Mouse (Mus musculus) cerebellum, adult 18-20 months (tissue): ENCODE measurements at regions not wholly inside any gene's neighbourhood (a gene's known extent, or its start where the extent isn't known, plus 50 kb on each side); places are given as distances from the start of the nearest gene placed in this dataset.
A peak's percentile ranks its signal among the peaks of the same experiment; 100 is the strongest.

Experiments used
- DNase-seq, 2 experiments: peaks; one replicate each; pipeline ENCODE4 v3.0.0; 2021

GRCm38 (mm10) chr12:92509494-92509893 lies 660.5 kb upstream of the Sel1l start:
- DNase-seq, result no peak

GRCm38 (mm10) chr12:92508796-92509489 lies 660.0 kb upstream of the Sel1l start:
- peak; percentile 68 to 71 for DNase-seq

DNA sequence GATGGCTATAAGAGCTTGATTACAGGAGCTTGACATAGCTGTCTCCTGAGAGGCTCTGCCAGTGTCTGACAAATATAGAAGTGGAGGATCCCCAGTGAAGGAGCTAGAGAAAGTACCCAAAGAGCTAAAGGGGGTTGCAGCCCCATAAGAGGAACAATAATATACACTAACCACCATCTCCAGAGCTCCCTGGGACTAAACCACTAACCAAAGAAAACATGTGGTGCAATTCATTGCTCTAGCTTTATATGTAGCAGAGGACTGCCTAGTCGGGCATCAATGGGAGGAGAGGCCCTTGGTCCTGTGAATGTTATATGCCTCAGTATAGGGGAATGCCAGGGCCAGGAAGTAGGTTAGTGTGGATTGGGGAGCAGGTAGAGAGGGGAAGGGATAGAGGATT lies 635.0 kb upstream of the Sel1l start:
- no peak for DNase-seq

GRCm38 (mm10) chr12:92474293-92475062 lies 625.5 kb upstream of the Sel1l start:
- no peak for DNase-seq

- no peak for DNase-seq
Measured at GRCm38 (mm10) chr12:92451110-92451818, 602.3 kb upstream of the Sel1l start.

- no peak for DNase-seq
Measured at GRCm38 (mm10) chr12:92418458-92418857, 569.5 kb upstream of the Sel1l start.

DNA sequence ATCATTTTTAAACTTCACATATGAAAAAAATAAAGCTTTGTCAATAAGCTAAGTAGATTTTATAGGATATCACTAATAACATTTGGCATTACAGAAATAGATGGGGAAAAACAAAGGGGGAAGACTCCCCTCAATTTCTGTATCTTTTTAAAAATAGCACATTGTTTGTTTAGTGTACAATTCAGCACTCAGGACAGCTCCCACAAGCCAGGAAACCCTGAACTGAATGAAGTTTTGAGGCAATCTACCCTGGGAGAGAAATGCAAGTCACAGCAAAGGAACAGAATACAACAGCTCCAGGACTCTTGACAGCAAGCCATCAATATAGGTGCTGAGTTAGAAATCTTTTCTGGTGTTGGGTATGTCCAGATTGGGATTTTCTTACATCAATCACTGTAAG lies 556.5 kb upstream of the Sel1l start:
- no peak for DNase-seq

DNA sequence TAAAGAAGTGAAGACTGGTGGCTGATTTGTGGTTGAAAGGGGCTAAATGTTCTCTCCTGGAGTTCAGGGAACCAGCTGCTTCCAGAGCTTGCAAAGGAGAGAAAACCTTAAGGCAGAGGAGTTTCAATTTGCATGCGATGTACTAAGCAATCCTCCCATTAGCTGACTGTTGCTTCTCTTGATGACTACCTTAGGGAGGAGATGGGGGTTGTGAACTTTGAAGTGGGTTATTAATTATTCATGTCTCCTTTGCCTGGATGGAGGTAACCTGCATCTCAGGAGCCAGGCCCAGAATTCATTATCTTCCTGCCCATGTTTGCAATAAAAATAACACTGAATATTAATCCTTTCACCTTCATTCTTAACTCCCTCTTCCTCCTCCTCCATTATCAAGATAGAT lies 552.0 kb upstream of the Sel1l start:
- no peak for DNase-seq

DNA sequence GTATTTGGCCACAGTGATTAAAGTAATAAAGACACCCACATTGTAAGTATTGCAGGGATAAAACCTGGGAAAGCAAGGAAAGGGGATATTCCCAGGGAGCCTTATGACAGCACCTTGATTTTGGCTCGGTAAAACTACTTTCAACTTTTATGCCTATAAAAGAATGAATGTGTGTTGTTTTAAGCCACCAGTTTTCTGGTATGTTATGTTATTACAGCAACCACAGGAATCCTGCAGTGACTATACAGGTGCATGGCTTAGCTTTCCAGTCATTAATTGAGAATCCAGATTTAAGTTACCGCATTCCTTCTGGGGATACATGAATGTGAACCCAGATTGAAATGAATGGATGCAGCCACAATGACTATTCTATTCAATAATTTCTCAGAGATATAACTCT lies 537.2 kb upstream of the Sel1l start:
- no peak for DNase-seq

DNA sequence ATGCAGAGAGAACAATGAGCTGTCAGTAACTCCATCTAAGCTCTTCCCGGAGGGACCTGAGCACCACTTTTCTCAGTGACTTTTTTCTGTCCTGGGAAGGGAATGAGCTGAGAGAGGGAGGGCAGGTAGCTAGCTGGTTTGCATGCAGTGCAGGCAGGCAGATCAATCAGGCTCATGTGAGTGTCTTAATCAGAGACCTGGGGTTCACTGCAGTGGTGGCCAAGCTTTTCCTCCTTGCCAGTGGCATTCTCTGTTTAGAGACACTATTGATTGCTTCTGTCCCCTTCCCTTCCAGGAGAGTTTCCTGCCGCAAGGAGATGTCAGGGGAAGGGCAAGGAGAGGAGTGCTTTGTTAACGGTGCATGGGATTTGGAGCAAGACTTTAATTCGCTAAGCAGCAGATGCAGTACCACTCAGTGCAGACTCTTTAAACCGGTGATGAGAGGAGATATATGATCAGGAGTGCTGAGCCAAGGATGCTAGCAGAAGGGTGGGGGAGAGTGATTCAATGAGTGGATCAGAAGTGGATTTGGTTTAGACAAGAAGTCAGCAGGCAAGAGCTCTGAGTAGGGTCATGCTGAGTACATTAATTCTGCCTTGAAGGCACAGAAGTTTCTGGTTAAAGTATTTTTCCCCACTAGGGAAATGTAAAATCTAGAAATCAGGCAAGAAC lies 535.4 kb upstream of the Sel1l start:
- DNase-seq, result no peak

- no peak for DNase-seq
Measured at GRCm38 (mm10) chr12:92379130-92379529, 530.2 kb upstream of the Sel1l start.

DNA sequence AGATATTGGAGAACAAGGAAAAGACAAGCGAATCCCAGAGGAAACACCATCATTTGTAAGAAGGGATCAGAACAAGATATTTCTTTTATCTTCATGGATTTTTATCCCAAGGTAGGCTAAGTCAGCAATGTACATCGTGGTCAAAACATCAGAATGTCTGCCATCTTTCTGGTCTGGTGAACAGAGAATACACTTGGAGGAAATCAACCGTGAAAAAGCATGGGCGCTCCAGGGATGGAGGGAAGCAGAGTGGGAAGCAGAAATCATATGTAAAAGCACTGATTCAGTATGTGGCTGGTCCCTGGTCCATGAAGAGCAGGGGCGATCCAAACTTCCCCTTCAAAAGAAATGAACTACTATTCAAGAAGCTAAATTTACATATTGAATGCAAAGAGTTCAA lies 517.0 kb upstream of the Sel1l start:
- DNase-seq, result no peak

- DNase-seq, result no peak
Measured at GRCm38 (mm10) chr12:92353386-92354257, 504.7 kb upstream of the Sel1l start.

DNA sequence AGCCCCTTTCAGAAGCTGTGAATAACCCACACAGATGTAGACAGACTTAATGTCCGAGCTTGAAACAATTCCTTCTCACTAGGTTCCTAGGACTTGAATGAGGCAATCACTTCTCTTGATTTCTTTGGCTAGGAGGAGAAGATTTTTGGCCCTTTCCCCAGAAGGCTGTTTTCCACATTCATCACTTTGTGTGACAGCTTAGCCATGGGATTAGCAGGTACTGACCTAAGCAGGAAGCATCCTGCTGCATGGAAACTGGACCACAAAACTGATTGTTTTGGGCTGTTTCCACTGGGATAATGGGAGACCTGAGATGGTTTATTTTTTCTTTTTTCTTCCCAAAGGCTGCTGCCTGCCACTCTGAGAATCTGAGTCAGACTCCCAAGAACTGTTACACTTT lies 469.3 kb upstream of the Sel1l start:
- no peak for DNase-seq

GRCm38 (mm10) chr12:92317609-92318008 lies 468.7 kb upstream of the Sel1l start:
- no peak for DNase-seq

DNA sequence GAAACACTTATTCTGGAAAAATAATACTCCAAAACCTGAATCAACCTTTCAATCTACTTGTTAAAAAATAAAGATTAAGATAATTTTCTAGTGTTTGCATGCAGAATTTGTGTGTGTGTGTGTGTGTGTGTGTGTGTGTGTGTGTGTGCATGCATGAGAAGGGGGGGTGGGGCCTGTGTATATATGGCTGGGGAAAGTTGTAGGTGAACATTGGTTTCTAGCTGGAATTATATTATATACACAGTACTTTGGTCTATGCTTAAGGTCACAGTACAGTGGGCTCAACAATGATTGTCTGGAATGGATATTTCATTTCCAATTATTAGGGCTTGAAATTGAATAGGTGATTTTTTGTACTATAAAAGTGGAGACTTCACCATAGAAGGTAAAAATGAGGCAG lies 467.3 kb upstream of the Sel1l start:
- DNase-seq, result no peak

DNA sequence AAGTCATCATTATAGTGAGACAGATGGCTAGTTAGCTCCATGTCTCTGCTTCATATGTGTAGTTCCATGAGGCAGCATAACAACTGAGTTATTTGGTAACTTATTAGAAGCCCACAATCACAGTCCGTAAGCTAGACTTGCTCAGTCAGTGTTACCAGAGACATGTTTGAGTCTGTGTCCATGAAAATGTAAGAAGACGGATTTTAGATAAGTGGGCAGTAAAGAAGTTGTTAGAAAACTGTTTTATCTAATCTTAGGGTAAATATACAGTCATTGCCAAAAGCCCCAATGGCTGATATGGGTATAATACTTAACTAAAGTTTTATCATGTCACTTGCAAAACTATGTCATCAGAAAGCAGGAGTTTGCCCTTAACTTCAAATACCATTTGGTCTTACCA lies 466.9 kb upstream of the Sel1l start:
- DNase-seq, result no peak

- DNase-seq, result peak; percentile 71 to 76
Measured at GRCm38 (mm10) chr12:92302951-92303591, 454.1 kb upstream of the Sel1l start.

GRCm38 (mm10) chr12:92294887-92295286 lies 445.9 kb upstream of the Sel1l start:
- no peak for DNase-seq

DNA sequence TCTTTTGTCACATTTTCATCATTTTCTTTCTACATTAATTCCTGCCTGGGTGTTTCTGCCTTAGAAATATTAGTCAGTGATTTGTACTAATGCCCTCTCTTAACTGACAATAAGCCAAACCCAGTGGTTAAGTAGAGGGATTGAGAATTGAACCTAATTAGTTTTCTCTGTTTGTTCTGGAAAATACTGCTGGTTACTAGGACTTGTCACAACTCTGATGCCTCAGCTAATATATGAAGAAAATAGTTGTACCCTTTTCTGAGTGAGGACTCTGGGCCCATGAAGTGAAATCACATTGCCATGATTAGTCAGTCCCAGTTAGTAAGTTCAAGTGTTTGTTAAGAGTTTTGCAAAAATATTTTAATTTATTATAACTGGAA lies 444.4 kb upstream of the Sel1l start:
- no peak for DNase-seq

DNA sequence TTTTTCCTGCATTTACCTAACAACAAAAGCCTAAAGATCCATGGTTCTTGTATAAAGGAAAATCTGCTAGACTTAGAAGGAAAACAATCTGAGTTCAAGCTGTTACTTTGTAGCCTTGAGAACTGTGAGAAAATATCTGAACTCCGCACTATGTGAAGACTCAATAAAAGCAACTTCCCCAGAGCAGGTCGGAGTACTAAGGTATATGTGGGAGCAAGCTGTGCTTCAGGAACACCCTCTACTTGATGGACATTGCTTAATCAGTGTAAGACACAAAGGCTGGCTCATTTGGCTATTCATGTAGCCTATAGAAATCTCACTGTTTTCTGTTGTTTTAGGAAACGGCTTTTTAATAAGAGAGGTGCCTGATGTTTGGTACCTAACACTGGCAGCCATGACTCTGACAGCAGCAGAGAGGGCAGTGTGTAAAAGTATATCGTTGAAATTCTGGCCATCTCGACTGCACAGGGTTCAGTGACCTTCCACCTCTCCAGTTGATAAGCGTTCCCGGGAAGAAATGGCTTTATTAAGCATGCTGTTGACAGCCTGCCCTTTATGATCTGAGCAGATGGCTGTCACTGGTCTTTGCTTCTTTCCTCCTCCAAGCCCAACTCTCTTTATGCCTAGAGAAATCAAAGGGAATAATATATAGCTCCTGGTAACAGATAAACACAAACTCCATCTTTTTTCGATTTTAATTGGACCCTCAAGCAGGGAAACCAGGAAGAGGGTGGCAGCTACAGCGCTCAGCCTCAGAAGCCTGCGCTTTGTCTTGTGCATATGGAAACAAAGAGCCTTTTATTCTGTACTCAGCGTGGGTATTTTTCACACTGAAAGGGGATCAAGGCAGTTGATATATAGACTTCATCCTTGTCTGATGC lies 443.7 kb upstream of the Sel1l start:
- no peak for DNase-seq
